16 mouse cellular contexts compared by ENCODE assay signal in genomic region chr12:41047085-41047766, GRCm38 (mm10).
"Had no signal": no experiment of that assay in that cellular context is flagged by ENCODE, and none has a peak within 500 bp of the region (broad histone marks: within the 10 kb centered on the region; RNA-seq: fewer than 3 reads in every experiment).

No protein-coding gene starts in this region.

- H3K27ac ChIP-seq: neural tube, embryonic 12.5 days; neural tube, embryonic 13.5 days; neural tube, embryonic 15.5 days; stomach, embryonic 15.5 days; stomach, postnatal 0 days had no signal

- H3K9me3 ChIP-seq: neural tube, embryonic 12.5 days; neural tube, embryonic 13.5 days; neural tube, embryonic 15.5 days; stomach, embryonic 15.5 days had no signal

- H3K27me3 ChIP-seq: neural tube, embryonic 12.5 days; neural tube, embryonic 13.5 days; neural tube, embryonic 15.5 days; stomach, embryonic 15.5 days had no signal

- H3K4me1 ChIP-seq: neural tube, embryonic 12.5 days; neural tube, embryonic 13.5 days; neural tube, embryonic 15.5 days; stomach, embryonic 15.5 days had no signal

- DNase-seq: retina, postnatal 1 day; right cerebral cortex, adult 18-20 months; right cerebral cortex, postnatal 14 days; right cerebral cortex, postnatal 25 days; right cerebral cortex, postnatal 4 days; spleen, adult 18-20 months; thymus, adult 18-20 months; thymus, adult 2 months; thymus, postnatal 14 days; thymus, postnatal 36 days; thymus, postnatal 4 days had no signal

- H3K36me3 ChIP-seq: neural tube, embryonic 12.5 days; neural tube, embryonic 13.5 days; neural tube, embryonic 15.5 days; stomach, embryonic 15.5 days had no signal

- H3K4me3 ChIP-seq: neural tube, embryonic 12.5 days; neural tube, embryonic 13.5 days; neural tube, embryonic 15.5 days; stomach, embryonic 15.5 days had no signal

- H3K9ac ChIP-seq: neural tube, embryonic 12.5 days; neural tube, embryonic 13.5 days; neural tube, embryonic 15.5 days; stomach, embryonic 15.5 days had no signal

- H3K4me2 ChIP-seq: neural tube, embryonic 12.5 days; neural tube, embryonic 13.5 days; neural tube, embryonic 15.5 days; stomach, embryonic 15.5 days had no signal
